Mouse (Mus musculus): ENCODE measurements around the gene Ndufb2.

The Ndufb2 gene

GRCm38 (mm10) chr6:39580558-39580957 lies 11.8 kb upstream of the Ndufb2 start:
- no peak for DNase-seq

- DNase-seq = no peak
Observed at GRCm38 (mm10) chr6:39581087-39581784, 11.1 kb upstream of the Ndufb2 start.

GRCm38 (mm10) chr6:39585517-39585916 lies 6.9 kb upstream of the Ndufb2 start, which contains the start of gene Gm42420:
TSS of gene Gm42420 (plus strand) at chr6:39585753.
- DNase-seq = no peak

- no peak for DNase-seq
Observed at GRCm38 (mm10) chr6:39591481-39591880, 893 bp upstream of the Ndufb2 start.

- DNase-seq = no peak
Observed at GRCm38 (mm10) chr6:39600851-39601250, 8.5 kb downstream of the Ndufb2 start.

- no peak for DNase-seq
Observed at GRCm38 (mm10) chr6:39601828-39602227, 9.5 kb downstream of the Ndufb2 start.

GRCm38 (mm10) chr6:39604565-39604964 lies 12.2 kb downstream of the Ndufb2 start:
- no peak for DNase-seq

GRCm38 (mm10) chr6:39606056-39606455 lies 13.7 kb downstream of the Ndufb2 start:
- DNase-seq = no peak

GRCm38 (mm10) chr6:39606862-39607261 lies 14.5 kb downstream of the Ndufb2 start:
- no peak for DNase-seq

GRCm38 (mm10) chr6:39607365-39607764 lies 15.0 kb downstream of the Ndufb2 start:
- no peak for DNase-seq

GRCm38 (mm10) chr6:39610207-39610606 lies 17.8 kb downstream of the Ndufb2 start:
- DNase-seq = no peak

GRCm38 (mm10) chr6:39611296-39611695 lies 18.9 kb downstream of the Ndufb2 start:
- no peak for DNase-seq

Measured in cerebellum, postnatal 14 days (tissue).